Mouse (Mus musculus) adipocyte (in vitro differentiated cells): Measurements from ENCODE around the gene Pten.
"Not testable (repeated sequence)": the region's sequence is repeated elsewhere in the genome, so short reads cannot be mapped to it uniquely, and the experiment has no call there.

ENCODE experiments used
- DNase-seq: peaks from one replicate; pipeline ENCODE4 v3.0.0-alpha.2; 2016; ENCODE audit warnings: low spot score

Pten gene

GRCm38 (mm10) chr19:32754188-32755000, 2.9 kb upstream of the Pten start:
- DNase-seq, result no peak

- no peak for DNase-seq
Observed at GRCm38 (mm10) chr19:32755104-32755791, 2.0 kb upstream of the Pten start.

GRCm38 (mm10) chr19:32755792-32756635, 1.3 kb upstream of the Pten start:
- DNase-seq, result peak; percentile 99

- DNase-seq, result no peak
Observed at GRCm38 (mm10) chr19:32756636-32756899, 729 bp upstream of the Pten start.

DNA sequence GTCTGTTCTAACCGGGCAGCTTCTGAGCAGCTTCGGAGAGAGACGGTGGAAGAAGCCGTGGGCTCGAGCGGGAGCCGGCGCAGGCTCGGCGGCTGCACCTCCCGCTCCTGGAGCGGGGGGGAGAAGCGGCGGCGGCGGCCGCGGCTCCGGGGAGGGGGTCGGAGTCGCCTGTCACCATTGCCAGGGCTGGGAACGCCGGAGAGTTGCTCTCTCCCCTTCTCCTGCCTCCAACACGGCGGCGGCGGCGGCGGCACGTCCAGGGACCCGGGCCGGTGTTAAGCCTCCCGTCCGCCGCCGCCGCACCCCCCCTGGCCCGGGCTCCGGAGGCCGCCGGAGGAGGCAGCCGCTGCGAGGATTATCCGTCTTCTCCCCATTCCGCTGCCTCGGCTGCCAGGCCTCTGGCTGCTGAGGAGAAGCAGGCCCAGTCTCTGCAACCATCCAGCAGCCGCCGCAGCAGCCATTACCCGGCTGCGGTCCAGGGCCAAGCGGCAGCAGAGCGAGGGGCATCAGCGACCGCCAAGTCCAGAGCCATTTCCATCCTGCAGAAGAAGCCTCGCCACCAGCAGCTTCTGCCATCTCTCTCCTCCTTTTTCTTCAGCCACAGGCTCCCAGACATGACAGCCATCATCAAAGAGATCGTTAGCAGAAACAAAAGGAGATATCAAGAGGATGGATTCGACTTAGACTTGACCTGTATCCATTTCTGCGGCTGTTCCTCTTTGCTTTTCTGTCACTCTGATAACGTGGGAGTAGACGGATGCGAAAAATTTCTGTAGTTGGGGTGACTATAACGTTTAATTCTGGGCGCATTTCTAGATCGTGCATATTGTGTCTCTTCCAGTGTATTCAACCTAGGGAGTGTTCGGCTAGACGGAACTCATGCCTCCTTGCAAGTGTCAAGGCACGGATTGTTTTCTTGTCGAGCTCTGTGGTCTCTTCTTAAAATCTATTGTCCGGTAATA, 815 bp downstream of the Pten start:
- DNase-seq, result peak; percentile 56

DNA sequence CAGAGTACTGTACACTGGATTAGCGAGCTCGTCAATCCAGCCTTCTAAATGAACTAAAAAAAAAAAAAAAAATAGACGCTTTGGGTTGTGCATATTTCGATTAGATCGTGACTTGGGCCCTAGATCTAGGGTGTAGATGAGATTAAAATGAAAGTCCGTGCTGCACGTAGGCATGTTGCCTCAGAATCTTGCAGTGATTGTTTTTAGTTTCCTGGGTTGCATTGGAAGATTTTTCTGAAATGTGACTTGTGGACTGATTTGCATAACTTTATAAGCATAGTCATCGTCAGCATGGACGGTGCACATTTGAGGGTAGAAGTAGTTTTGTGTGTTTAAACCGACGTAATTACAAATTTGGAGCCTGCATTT, 1.5 kb downstream of the Pten start:
- peak; percentile 49 for DNase-seq

DNA sequence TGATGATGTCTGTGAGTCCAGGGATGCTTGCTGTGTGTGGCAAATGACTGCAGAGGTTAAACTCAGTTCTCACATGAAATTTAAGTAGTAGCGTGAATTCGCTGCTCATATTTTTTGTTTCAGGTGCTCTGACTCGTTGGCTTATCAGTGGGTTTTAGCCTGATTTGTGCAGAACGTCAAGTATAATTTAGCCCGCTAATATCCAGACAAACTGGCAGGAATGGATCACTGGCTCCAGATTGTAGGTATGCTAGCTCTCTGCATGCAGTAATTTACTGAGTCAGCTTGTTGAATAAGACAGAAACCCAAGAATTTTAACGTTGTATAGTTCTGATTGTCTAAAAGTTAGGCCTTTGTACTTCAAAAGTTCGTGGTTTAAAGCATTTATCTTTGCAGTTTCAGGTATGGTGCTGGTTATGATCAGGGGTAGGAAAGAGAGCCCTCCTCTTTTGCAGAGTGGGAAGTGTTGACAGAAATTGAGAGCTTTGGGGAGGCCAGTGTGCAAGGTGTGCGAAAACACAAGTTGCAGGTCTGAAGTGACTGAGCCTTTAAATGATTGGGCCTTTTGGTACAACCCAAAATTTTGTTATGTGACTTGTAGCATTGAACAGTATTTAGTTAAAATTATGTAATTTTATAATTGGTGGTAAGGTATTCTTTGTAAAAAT, 2.2 kb downstream of the Pten start:
- peak; percentile 57 for DNase-seq

DNA sequence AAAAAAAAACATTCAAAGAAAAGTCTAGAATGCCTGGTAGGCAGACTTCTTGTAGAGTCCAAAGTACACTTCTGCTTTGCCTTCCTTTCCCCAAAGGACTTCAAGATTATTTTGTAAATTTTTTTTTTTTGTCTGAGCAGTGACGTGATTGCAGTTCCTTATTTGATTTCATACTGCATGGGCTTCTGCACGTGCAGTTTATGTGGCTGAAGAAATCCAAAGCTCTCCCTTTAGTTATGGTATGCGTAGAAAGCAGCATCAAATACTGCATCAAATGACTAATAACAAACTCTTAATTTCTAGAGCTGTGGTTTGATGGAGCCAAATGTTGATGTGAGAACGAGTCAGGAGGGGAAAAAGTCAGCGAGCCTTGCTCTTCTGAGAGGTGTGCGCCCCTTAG, 3.2 kb downstream of the Pten start:
- DNase-seq, result peak; percentile 50

GRCm38 (mm10) chr19:32761162-32761561, 3.9 kb downstream of the Pten start:
- DNase-seq, result no peak

- DNase-seq, result no peak
Observed at GRCm38 (mm10) chr19:32762493-32762892, 5.2 kb downstream of the Pten start.

GRCm38 (mm10) chr19:32778411-32778810, 21.1 kb downstream of the Pten start:
- DNase-seq, result no peak

DNA sequence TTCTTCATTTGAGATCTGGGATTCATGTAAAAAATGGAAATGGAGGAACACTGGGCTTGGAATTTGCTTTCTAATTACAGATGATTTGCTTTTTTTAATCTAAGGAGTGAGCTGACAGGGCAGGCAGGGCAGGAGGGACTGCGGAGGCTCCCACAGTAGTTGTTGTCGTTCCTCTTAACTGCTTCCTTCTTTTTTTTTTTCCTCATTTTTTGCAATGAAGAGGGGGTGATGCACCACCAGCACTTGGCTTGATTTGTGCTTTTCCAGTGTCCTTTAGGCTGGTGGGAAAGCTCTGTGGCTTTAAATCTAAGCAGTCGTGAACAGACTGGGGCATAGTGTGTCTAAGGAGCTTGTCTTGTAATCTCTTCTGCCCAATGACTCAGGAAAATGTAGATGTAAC, 21.8 kb downstream of the Pten start:
- no peak for DNase-seq

GRCm38 (mm10) chr19:32781305-32782071, 24.2 kb downstream of the Pten start:
- DNase-seq, result peak; percentile 52

- not testable (repeated sequence) for DNase-seq
Observed at GRCm38 (mm10) chr19:32787388-32787787, 30.1 kb downstream of the Pten start.

DNA sequence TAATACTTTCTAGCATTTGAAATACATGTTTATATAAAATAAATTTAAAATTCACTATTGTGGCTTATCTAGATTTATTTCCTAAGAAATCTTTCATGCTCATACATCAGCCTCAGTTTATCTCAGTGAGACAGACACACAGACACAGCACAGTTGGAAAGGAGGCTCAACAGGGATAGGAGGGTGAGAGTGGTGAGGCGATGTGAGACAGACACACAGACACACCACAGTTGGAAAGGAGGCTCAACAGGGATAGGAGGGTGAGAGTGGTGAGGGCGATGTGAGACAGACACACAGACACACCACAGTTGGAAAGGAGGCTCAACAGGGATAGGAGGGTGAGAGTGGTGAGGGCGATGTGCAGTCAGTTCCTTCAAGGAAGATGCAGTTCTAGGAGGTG, 30.7 kb downstream of the Pten start:
- DNase-seq, result not testable (repeated sequence)

GRCm38 (mm10) chr19:32789535-32789934, 32.2 kb downstream of the Pten start:
- DNase-seq, result no peak

- peak; percentile 73 for DNase-seq
Observed at GRCm38 (mm10) chr19:32792610-32793009, 35.3 kb downstream of the Pten start.

GRCm38 (mm10) chr19:32793901-32794300, 36.6 kb downstream of the Pten start:
- no peak for DNase-seq

DNA sequence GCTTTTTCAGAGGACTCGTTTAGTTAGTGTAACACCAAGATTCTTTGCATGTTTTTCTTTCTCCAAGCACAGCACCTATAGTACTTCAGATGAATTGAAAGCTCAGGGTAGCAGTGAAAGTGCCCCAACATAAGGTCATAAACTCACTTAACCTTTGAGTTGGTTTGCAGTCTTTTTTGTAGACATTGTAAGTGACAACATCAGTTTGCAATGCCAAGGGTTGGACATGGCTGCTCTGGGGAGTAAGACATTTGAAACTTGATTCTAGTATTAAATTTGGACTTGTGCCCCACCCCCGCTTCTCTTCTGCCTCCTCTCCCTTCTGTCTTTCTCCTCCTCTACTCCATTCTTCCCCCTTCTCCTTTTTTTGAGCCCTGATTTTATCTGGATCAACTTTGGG, 43.3 kb downstream of the Pten start:
- DNase-seq, result peak; percentile 59

DNA sequence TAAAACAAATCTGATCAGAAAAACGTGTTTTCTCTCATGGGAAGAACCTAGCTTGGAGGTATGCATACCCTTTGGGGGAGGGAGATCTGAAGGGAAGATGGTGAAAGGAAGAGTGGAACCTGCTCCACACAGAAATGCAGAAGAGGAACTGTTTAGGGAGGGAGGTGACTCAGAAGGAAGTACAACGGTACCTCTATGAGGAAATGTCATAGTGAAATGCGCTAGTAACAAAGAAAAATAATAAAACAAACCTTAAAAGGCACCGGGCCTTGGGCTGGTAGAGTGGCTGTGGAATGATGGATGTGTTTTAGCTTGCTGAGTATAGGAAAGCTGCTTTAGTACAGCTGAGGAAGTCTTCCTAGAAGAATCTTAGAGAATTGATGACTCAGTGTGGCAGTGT, 47.4 kb downstream of the Pten start:
- DNase-seq, result no peak
